Mouse (Mus musculus) CD4-positive helper T cell, adult 2 months (primary cell): Measurements from ENCODE around the gene Zfp750.

Experiments used
- DNase-seq: peaks from one replicate; pipeline ENCODE4 v3.0.0-alpha.2; 2012; ENCODE audit warnings: low read depth, missing footprints, low spot score

Zfp750 gene

DNA sequence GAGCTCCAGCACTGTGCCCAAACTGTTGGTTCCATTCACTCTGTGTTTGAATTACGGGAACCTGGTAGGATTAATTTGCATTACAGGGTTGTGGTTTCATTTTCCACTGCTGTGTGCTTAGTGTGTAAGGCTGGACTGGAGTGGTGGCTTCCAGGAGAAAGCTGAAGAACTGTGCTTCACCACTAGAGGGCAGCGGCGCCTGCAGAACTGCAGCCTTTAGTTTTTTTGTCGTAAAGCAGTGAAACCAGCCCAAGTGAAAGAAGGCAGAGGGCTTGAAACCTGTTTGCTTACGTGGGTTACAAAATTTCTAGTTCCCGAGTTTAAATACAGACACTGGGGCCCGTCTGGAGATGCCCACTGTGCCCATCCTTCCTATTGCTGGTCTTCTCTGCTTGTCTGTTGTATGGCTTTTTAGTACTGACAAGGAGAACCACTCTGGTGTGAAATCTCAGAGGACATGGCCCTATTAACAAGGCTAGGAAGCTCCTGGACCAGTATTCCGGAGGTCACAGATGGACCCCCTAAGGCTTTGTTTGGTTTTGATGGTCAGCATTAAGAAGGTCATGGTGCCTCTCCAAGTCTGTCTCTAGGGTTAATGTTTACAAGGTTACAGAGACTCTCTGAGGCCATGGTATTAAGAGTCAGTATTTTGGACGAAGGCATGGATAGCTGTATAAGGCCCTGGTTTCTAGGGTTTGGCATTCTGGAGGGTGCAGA is 43.3 kb downstream of the Zfp750 start:
- DNase-seq, result peak; percentile 79

DNA sequence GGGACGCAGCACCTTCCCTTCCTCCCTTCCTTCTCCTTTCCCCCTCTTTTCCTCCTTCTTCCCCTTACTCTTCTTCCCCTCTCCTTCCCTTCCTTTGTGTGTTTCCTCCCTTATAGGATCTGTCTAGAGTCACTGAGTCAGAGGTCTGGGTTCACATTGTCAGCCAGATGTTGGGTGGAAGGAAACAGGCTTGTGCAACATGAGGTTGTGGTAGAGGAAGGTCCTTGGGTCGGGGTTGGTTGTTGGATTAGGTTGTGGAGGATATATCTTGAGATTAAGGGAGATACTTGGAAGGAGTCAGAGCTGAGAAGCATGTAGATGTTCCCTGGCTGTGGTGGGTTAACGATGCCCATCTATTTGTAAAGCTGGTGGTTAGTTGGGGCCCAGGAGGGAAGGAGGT is 44.3 kb downstream of the Zfp750 start:
- no peak for DNase-seq

GRCm38 (mm10) chr11:121467408-121467807 is 51.7 kb downstream of the Zfp750 start:
- no peak for DNase-seq
